Mouse (Mus musculus): Measurements from ENCODE around the gene Mief1.

The Mief1 gene

DNA sequence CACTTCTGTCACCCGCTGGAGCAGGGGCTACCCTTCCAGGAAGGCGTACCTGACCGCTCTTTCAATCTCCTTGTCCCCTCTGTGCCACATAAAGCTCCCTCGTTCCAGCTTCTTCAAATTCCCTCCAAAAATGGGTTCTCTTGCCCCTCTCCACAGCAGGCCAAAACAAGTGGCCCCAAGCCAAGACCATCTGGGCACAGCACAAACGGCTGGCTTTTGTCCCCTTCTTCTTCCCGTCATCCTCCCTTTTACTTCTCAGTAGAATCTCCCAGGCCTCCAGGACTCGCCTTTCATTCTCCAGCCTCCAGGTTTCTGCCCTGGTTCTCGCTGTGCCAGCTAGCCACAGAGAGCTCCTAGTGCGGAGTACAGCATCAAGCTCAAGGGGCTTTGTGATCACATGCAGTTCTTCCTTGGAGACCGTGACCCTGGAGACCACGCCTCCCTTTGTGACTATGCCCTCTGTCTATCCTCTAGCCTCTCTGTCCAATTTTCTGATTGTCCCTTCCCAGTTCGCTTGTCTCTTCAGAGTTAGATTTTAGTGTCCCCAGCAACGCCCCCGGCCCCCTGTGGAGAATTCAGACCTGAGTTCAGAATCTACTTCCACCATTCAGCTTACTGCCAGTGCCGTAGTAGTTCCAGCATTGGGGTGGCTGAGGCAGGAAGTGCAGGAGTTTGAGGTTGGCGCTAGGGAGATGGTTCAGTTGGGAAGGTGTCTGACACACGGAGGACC is 5.6 kb upstream of the Mief1 start:
- no peak for DNase-seq (ENCODE audit: low read depth, low spot score)

DNA sequence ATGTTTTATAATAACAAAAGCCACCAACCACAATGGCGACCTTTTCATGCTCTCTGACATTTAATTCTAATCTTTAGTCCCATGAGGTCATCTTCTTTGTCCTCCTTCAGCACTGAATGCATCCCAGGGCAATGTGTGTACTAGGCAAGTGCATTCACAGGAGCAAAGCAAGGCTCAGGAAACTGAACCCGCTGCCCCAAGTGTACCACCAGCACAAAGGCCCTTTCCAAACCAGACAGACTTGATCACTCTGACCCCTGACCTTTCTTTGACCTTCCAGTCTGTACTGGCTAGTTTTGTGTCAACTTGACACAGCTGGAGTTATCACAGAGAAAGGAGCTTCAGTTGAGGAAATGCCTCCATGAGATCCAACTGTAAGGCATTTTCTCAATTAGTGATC is 1.5 kb upstream of the Mief1 start:
- no peak for DNase-seq (ENCODE audit: low read depth, low spot score)

GRCm38 (mm10) chr15:80233053-80233452 is 765 bp upstream of the Mief1 start:
- no peak for DNase-seq (ENCODE audit: low read depth, low spot score)

DNA sequence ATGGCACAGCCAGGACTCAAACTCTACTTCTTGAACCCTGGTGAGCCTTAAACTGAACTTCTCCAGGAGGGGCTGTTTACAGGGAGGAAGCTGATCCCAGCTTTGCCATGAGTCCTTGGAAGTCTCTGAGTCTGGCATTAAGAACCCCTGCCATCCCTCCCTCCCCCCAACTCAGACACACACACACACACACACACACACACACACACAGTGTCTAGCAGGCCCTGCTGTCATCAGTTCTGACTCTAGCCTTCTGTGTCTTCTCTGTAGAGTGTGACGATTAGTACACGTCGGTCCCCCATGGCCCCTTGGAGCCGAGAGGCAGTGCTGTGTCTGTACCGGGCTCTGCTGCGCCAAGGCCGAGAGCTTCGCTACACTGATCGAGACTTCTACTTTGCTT is 1.7 kb downstream of the Mief1 start, which contains the start of gene AC140267.1:
TSS of gene AC140267.1 (plus strand) at position 301 of the 400 bp plus-strand sequence.
- no peak for DNase-seq (ENCODE audit: low read depth, low spot score)

DNA sequence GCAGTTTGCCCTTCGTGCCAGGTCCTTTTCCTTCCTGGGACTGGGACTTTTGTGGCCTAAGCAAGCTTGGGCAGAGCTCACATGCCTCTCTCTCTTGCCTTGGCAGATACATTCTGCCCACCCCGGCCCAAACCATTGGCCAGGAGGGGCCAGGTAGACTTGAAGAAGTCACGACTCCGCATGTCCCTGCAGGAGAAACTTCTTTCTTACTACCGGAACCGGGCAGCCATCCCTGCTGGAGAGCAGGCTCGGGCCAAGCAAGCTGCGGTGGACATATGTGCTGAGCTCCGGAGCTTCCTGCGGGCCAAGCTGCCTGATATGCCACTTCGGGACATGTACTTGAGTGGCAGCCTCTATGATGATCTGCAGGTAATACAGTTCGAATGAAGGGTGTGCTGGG is 14.3 kb downstream of the Mief1 start:
- DNase-seq (ENCODE audit: low read depth, low spot score), result no peak

DNA sequence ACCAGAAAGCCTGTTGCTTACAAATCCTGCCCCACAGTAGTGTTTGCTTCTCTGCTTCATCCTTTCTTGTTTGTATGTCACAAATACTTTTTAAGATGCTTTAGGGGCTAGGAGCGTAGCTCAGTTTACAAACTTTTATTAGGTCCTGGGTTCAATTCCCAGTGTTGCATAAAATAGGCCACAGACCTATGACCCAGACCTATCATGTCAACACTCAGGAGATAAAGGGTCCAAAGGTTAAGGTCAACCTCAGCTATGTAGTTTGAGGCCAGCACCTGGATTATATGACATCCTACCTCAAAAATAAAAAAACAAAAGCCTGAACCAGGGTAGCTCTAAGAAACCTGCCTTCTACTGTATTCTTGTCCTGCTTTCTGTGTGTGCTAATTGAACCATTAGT is 14.8 kb downstream of the Mief1 start:
- DNase-seq (ENCODE audit: low read depth, low spot score), result no peak

- DNase-seq (ENCODE audit: low read depth, low spot score), result no peak
These were observed 15.9 kb downstream of the Mief1 start for GRCm38 (mm10) chr15:80249672-80250071.

DNA sequence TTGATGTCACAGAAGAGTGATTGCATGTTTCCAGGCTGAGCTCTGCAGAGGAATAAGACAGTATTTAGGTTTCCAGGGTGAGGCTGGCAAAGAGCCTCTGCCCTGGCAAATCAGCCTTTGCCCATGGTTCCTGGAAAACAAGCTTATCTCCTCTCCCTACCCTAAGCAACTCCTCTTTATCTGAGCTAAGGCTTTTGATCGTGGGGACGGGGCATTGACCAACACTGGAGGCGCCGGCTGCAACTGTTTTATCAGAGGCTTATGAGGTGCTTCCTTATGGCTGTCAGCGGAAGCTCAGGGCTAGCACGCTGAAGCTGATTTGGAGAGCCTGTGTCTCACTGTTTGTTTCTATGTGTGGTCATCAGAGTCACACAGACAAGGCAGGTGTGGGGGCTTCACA is 16.8 kb downstream of the Mief1 start:
- no peak for DNase-seq (ENCODE audit: low read depth, low spot score)

DNA sequence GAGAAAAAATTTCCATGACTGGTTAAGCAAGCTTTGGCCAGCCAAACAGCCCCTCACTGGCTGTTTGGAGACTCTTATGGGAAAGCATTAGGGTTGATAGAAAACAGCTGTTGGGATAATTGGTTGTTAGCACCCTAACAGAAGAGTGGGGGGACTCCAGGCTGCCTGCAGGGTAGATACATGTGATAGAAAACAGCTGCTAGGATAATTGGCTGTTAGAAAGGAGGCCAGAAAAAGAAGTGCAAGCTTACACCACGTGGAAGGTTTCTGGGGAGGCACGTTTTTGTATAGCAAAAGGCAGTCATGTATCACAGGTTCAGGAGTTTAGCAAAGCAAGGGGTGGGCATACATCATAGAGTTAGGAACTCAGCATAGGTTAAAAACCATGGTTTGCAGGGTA is 19.7 kb downstream of the Mief1 start:
- no peak for DNase-seq (ENCODE audit: low read depth, low spot score)

DNA sequence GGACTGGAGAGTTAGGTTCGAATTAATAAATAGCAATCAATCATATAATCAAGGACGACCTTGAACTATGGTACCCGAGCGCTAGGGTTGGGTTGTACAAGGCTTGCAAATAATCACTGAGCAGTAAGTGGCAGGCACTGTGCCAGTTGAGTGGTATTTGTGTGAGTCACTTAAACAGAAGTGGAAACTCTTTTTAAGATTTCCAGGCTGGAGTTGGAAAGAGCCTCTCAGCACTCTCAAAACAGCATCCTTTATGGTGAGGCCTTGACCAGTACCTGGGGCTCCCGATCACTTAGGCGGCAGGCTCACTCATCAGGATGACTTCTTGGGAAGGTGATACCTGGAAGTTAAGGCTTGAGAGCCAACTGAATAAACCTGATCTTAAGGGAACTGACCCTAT is 20.4 kb downstream of the Mief1 start:
- DNase-seq (ENCODE audit: low read depth, low spot score), result no peak

DNA sequence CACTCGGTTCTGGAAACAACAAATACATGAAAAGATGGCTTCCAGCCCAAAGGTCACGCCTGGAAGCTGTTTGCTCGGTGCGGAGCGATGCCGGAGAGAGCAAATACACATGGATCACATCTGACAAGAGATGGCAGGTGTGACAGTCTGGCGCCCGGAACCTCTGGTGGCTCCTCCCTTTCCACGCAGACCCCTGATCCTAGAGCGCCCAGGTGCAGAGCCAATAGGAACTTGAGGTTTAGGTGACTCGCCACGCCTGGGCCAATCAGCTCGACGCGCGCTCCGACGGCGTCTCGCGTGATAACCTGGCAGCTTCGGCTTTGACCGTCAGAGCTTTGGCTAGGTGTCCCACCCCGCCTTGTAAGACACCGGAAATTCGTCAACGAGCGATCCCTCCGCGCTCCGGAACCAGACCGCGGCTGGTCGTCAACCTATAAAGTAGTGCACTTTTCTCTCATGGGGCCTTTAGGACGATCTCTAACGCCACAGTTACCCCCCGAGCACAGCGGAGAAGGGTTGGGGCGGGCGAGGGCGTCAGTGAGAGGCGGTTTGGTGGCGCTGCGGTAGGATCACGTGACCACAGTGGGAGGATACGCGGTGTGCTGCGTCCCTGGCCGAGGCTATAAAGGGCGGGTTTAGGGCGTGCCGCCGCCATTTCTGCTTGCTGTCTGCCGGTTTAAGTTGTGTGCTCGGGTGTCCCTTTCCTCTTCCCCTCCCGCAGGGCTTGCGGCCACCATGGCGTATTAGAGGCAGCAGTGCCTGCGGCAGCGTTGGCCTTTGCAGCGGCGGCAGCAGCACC is 21.2 kb downstream of the Mief1 start, which contains the start of gene Atf4:
TSS of gene Atf4 (plus strand) at position 338 of the 799 bp plus-strand sequence.
- DNase-seq (ENCODE audit: low read depth, low spot score), result peak; percentile 100

GRCm38 (mm10) chr15:80255646-80256121 is 21.9 kb downstream of the Mief1 start:
- DNase-seq (ENCODE audit: low read depth, low spot score), result no peak

DNA sequence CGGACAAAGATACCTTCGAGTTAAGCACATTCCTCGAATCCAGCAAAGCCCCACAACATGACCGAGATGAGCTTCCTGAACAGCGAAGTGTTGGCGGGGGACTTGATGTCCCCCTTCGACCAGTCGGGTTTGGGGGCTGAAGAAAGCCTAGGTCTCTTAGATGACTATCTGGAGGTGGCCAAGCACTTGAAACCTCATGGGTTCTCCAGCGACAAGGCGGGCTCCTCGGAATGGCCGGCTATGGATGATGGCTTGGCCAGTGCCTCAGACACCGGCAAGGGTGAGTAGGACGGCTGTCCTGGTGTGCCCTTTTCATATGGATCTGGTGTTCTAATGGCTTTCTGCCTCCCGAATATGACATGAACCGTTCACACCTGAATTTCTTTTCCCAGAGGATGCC is 22.4 kb downstream of the Mief1 start:
- no peak for DNase-seq (ENCODE audit: low read depth, low spot score)

GRCm38 (mm10) chr15:80256656-80257601 is 23.1 kb downstream of the Mief1 start:
- no peak for DNase-seq (ENCODE audit: low read depth, low spot score)

- DNase-seq (ENCODE audit: low read depth, low spot score), result no peak
These were observed 23.9 kb downstream of the Mief1 start for GRCm38 (mm10) chr15:80257602-80258239.

GRCm38 (mm10) chr15:80258240-80259170 is 24.7 kb downstream of the Mief1 start:
- DNase-seq (ENCODE audit: low read depth, low spot score), result no peak

DNA sequence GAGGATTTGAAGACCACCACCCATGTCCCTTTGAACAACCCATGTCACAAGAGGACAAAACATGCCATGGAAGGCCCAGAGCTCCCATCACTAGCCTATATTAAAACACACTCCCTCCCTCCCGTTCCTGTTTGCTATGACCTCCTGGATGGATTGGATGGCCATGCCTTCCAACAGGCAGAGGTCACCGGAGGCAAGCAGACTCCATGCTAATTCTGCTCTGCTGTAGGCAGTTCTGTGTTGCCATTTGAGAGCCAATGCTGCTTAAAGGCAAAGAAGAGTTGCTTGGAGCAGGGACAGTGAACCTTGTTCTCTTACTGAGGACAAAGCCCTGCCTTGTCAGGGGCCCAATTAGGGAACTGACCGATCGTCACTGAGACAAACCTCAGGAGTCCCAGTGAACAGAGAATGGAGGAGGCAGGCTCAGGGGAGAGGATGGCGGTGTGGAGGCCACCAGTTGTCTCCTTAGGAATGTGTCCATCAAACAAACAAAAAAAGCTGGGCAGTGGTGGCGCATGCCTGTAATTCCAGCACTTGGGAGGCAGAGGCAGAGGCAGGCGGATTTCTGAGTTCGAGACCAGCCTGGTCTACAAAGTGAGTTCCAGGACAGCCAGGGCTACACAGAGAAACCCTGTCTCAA is 25.7 kb downstream of the Mief1 start:
- no peak for DNase-seq (ENCODE audit: low read depth, low spot score)

GRCm38 (mm10) chr15:80260677-80261076 is 26.9 kb downstream of the Mief1 start:
- DNase-seq (ENCODE audit: low read depth, low spot score), result no peak

DNA sequence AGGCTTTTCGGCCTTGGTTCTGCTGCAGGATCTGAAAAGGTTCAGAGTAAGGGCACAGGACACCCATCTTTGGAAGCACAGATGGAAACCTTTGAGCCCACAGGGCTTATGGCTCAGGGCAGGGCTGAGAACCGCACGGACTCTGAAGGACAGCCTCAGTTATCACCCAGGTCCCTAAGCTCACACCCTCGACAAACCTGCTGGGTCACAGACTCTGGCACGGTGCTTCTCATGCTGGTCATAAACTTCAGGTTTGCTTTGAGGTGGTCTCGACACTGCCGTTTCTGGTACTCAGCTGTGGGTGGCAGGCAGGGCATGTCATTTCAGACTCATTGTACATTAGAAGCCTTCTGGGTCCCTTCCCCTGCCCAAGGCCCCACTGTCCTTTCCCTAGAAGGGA is 27.3 kb downstream of the Mief1 start:
- no peak for DNase-seq (ENCODE audit: low read depth, low spot score)

Data from telencephalon, adult 2 months (tissue).